Mouse (Mus musculus): Measurements from ENCODE around the gene Dmpk.

- TF ChIP-seq CTCF (IDR thresholded peaks at IDR 0.05; ENCODE audit: borderline replicate concordance, control insufficient read depth, extremely low read depth, insufficient read depth, low read length, poor library complexity) (no peak), POLR2A (IDR thresholded peaks at IDR 0.05; ENCODE audit: control insufficient read depth, extremely low read depth, insufficient read depth, low read length, poor library complexity) (no peak)
Observed at GRCm38 (mm10) chr7:19109565-19109964, 25.9 kb downstream of the Dmpk start.
